Mouse (Mus musculus) gastrocnemius, adult 2 months (tissue): Measurements from ENCODE around the gene Ttc28. TPM values are rescaled to one million over a fixed set of nuclear protein-coding genes. Genes with fewer than 3 reads are reported as not detected.
A peak's percentile ranks its signal among the peaks of the same experiment; 100 is the strongest.

Experiments
- DNase-seq: peaks from one replicate; pipeline ENCODE4 v3.0.0; 2022
- H3K27ac ChIP-seq: fragments of 200-600 bp; 2 replicates; pipeline ENCODE4 v1.8.1; 2022; ENCODE audit warnings: mild to moderate bottlenecking
- H3K4me3 ChIP-seq: fragments of 200-600 bp; 2 replicates; pipeline ENCODE4 v1.8.1; 2022; ENCODE audit warnings: mild to moderate bottlenecking, moderate library complexity
- CTCF ChIP-seq: fragments of 200-600 bp; IDR thresholded peaks from 2 replicates; pipeline ENCODE4 v1.8.1; 2022; ENCODE audit warnings: antibody characterized with exemption, mild to moderate bottlenecking, moderate library complexity
- intact Hi-C: fragments of 180-260 bp; cut with DNase I; formaldehyde crosslinking; loops from one replicate; pipeline ENCODE4 v1.15.1; 2025
- total RNA-seq, 2 experiments: library from RNA; stranded (reverse); gene quantifications; 2 replicates each; pipeline ENCODE4 v1.2.3; 2021

The Ttc28 gene
- total RNA-seq, 2 experiments from 2014 or later = 11.9 to 16.6 TPM

DNA sequence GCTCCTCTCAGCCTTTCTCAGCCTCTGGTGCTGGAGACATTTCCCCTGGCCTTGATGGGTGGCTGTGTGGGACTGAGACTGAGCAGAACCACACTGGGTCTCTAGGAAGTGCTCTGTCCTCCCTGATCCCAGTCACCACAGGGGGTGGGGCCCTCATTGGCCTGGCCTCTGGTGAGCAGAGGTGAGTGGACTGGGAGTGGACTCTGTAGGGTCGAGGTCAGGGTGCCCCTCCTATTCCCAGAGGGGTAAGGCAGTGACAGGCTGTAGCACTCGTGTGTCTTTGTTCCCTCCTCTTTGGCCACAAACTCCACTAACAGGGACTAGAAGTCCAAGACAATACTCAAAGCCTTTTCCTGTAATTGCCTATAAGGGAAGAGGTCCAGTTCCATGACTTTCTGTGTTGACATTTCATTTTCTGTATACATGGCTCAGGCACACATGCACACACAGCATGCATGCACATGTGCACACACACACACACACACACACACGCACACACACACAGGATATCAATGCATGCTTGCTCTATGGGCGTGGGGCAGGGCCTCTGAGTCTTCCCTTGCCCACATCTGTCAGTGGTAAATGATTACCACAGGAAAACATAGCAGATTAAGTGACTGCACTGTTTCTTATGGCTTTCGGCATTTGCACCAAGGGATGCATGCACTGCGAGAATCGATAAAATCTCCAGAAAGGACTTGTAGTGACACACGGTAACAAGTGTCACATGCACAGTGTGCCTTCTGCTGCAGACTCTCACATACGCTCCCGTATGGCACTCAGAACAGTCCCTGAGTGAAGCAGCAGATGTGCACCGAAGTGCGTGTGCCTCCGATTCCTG is 382.4 kb downstream of the Ttc28 start:
- DNase-seq = peak; percentile 53
- intact Hi-C loops = no loop called here
- no peak for TF ChIP-seq CTCF

GRCm38 (mm10) chr5:111262574-111263239 is 383.1 kb downstream of the Ttc28 start:
- Histone ChIP-seq H3K4me3 (peak overlapping the region; percentile 9; the same call in 1 of the 2 replicates), H3K27ac (peak overlapping the region; percentile 79)
- peak; percentile 2; the same call in 1 of the 2 replicates for TF ChIP-seq CTCF
- no peak for DNase-seq
- intact Hi-C loops = no loop called here

More for the DNA sequence above, 382.4 kb downstream of the Ttc28 start:
- Histone ChIP-seq H3K27ac (peak overlapping the region; percentile 79), H3K4me3 (no peak overlapping the region)

DNA sequence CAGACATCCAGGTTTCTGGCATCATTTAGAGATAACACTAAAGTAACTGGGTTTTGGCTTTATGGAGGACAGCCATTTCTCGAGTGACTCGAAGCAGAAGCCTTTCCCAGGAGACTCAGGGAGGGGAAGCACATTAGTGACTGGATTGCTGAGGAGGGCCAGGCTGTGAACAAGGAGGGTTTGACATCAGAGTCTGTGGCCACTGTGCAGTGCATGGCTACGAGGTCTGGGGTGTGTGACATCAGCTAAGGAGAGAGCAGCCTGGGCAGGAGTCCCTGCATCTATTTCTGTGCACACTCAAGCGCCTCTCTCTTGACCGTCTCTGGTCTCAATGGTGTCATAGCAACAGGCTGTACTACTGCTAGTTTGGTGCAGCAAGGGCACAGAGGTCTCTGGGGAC is 383.8 kb downstream of the Ttc28 start:
- Histone ChIP-seq H3K4me3 (0 out of 2 replicates have a peak overlapping the region, but pooled peaks have one; percentile 9), H3K27ac (peak overlapping the region; percentile 79)
- DNase-seq = no peak
- intact Hi-C loops = no loop called here
- TF ChIP-seq CTCF = no peak

DNA sequence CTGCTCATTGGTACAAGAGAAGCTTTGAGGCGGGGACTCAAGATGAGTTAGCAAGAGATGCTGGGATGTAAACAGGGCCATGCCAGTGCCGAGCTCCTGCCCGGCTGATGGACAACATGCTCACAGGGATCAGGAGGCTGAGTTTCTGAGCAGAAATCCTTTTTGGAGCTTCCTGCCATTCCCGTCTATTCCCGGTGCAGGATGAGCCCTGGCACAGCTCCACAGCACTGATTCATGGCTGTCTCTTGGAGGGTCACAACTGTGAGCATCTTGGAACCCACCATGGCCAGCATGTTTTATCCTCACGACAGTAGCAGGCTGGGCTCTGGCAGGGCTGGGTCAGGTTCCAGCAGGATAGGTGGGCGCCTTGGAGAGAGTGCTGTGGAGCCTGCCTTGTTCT is 384.9 kb downstream of the Ttc28 start:
- Histone ChIP-seq H3K4me3 (no peak overlapping the region), H3K27ac (peak overlapping the region; percentile 79)
- DNase-seq = no peak
- intact Hi-C loops = no loop called here
- TF ChIP-seq CTCF = no peak

GRCm38 (mm10) chr5:111266658-111267057 is 387.1 kb downstream of the Ttc28 start:
- intact Hi-C loops = no loop called here
- no peak for DNase-seq
- Histone ChIP-seq H3K27ac (peak overlapping the region; percentile 79), H3K4me3 (no peak overlapping the region)
- no peak for TF ChIP-seq CTCF

GRCm38 (mm10) chr5:111267100-111267499 is 387.5 kb downstream of the Ttc28 start:
- intact Hi-C loops = no loop called here
- no peak for DNase-seq
- no peak for TF ChIP-seq CTCF
- no peak overlapping the region for H3K4me3 ChIP-seq
- H3K27ac ChIP-seq = peak overlapping the region; percentile 79

DNA sequence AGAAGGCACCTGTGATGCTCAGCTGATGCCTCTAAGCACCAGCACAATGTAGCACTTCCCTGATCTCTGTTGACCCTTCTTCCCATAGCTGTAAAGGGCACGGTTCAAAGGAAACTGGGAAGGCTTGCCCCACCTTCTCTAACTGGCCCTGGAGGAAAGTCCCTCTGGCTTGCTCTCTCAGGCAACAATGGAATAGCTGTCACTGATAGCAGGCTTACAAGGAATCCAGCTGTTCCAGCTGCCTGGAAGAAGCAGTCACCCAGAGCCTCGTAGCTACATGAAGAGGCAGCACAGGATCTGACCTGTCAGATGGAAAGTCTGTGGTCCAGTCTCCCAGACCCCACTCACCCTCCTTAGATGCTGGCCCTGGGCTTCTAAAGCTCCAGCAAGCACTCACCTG is 389.2 kb downstream of the Ttc28 start:
- intact Hi-C loops = loop anchor here (1.0 kb wide), 2 partner anchors 61 to 498 kb away; no protein-coding TSS in a partner anchor
- TF ChIP-seq CTCF = no peak
- no peak for DNase-seq
- Histone ChIP-seq H3K27ac (peak overlapping the region; percentile 56), H3K4me3 (no peak overlapping the region)

DNA sequence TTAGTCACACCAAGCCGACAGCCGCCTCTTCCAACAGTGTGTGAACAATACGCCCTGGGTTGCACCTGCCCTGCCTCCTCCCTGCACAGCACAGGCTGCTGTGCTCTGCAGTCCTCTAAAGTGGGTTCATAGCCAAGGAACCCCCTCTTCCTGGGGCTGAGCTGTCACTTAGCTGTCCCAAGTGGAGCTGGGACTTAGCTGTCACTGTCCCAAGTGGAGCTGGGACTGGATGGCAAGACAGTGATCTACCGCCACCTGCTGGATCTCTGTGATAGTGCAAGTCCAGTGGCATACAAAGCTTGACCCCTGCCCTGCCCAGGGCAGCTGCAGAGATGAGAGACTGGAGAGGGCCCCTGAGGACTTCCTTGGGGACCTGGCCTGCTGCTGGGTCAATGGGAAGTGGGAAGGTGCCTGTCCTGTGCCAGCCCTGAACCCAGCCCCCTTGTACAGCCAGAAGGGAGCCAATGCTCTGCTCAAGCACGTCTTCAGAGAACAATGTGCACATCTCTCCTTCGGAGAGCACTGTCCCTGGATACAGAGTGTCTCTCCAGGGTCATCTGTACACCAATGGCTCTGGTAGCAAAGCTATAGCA is 390.1 kb downstream of the Ttc28 start:
- Histone ChIP-seq H3K27ac (peak overlapping the region; percentile 56; the same call in 1 of the 2 replicates), H3K4me3 (no peak overlapping the region)
- peak; percentile 85 for DNase-seq
- intact Hi-C loops = loop anchor here (1.0 to 5.0 kb wide), 4 partner anchors 61 to 883 kb away; partner anchors contain the start of genes Ddx51 and Noc4l
- peak; percentile 100 for TF ChIP-seq CTCF

DNA sequence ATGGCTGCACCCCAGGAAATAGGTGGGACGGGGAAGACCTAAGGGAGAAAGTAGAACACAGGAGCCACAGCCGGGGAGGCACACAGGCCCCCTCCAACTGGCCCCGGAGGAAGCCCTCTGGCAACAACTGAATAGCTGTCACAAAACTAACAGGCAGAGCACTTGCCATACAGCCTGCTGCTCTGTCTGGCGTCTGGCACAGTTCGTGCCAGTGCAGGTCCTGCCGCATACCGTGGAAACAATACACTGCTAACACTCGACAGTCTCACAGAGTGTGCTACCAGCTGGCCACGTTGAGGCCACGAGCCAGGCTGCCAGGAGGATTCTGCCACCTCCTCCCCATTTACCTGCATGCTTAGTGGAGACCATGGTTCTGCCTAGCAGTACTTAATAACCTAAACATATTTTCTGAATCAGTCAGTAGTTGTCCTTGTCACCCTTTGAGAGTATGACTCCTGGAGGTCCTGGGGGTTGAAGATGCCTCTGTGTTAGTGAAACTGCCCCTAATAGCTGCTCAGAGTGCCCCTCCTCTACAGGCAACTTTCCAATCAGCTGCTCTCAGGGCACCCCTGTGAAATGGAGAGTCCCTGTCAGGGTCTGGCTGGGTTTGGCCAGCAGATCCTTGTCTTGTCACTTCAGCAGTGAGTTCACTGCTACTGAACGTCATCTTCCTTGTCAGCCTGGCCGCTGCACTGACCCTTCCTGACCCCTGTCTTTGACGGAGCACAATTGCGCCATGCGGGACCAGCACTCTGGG is 390.8 kb downstream of the Ttc28 start:
- no peak for TF ChIP-seq CTCF
- intact Hi-C loops = loop anchor here (5.0 kb wide), 2 partner anchors 618 to 882 kb away; partner anchors contain the start of genes Ddx51 and Noc4l
- no peak for DNase-seq

DNA sequence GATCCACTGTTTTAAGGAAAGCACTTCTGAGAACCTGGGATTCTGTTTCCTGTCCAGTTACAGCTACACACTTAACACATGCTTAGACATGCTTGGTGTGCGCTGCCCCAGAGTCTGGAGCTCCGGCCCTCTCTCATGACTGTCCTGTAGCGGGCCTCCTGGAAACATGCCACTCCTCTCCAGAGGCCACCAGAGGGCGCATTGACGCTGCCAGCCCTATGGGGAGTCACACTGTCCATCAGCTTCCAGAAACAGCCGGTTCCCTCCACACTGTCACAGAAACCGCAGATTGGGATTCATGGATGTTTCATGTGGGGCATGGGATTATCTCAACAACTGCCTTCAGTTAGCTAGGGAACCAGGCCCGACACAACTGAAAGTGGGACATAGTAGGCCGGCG is 394.0 kb downstream of the Ttc28 start:
- intact Hi-C loops = loop anchor here (1.0 to 5.0 kb wide), 3 partner anchors 68 to 879 kb away; partner anchors contain the start of genes Ddx51 and Noc4l
- TF ChIP-seq CTCF = peak; percentile 95
- H3K27ac ChIP-seq = no peak overlapping the region

More for the DNA sequence above, 390.8 kb downstream of the Ttc28 start:
- no peak overlapping the region for H3K4me3 ChIP-seq
- no peak overlapping the region for H3K27ac ChIP-seq

DNA sequence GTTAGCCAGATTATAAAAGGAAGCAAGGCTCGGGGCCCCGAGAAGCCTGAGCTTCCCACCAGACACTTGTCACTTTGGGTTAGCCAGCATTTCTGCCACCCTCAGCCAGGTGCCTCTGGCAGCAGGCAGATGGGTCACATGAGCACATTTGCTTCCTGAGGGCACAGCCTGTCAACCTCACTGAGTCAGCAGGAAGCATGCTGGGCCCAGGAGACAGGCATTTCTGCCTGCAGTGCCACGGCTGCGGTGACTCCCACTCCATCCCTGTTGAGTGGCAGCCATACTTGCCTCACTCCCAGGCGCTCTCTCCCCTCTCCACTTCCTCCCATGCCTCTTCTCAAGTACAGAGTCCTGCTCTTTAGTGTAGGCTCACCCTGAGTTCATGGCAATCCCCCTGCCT is 395.3 kb downstream of the Ttc28 start:
- intact Hi-C loops = loop anchor here (5.0 kb wide), 2 partner anchors 623 to 877 kb away; partner anchors contain the start of genes Ddx51 and Noc4l
- no peak overlapping the region for H3K4me3 ChIP-seq
- no peak for TF ChIP-seq CTCF

More for the DNA sequence above, 394.0 kb downstream of the Ttc28 start:
- H3K4me3 ChIP-seq = no peak overlapping the region
- DNase-seq = peak; percentile 91

More for the DNA sequence above, 395.3 kb downstream of the Ttc28 start:
- DNase-seq = no peak
- no peak overlapping the region for H3K27ac ChIP-seq
